ENCODE assay signal across 15 mouse cellular contexts in genomic region chr13:54212516-54212915, GRCm38 (mm10). TPM values are rescaled to one million over a fixed set of nuclear protein-coding genes. Genes with fewer than 3 reads are reported as not detected.
DNase-seq lines count a peak whose midpoint lies in the region; ATAC-seq lines count a peak whose summit lies in the region.
"Had no signal": no experiment of that assay in that cellular context is flagged by ENCODE, and none has a peak within 500 bp of the region (broad histone marks: within the 10 kb centered on the region; RNA-seq: fewer than 3 reads in every experiment).

No protein-coding gene starts in this region.

- peak overlapping the region; percentile 66 for H3K27ac ChIP-seq in kidney, embryonic 16.5 days (ENCODE audit: low read length)
- H3K27ac ChIP-seq in hindbrain, embryonic 11.5 days (ENCODE audit: low read depth, low read length): peak overlapping the region; percentile 72
- peak overlapping the region; percentile 88 for H3K27ac ChIP-seq in midbrain, embryonic 12.5 days (replicated peaks)
- peak overlapping the region; percentile 81 for H3K27ac ChIP-seq in neural tube, embryonic 15.5 days (replicated peaks)
- H3K27ac ChIP-seq in embryonic facial prominence, embryonic 10.5 days (replicated peaks): no peak overlapping the region
- H3K27ac ChIP-seq: limb, embryonic 15.5 days had no signal

- H3K9me3 ChIP-seq in kidney, embryonic 16.5 days (ENCODE audit: low read length): no peaks in the 10 kb centered on the region
- H3K9me3 ChIP-seq in hindbrain, embryonic 11.5 days (ENCODE audit: control insufficient read depth, low read length): no peaks in the 10 kb centered on the region
- no peaks in the 10 kb centered on the region for H3K9me3 ChIP-seq in midbrain, embryonic 12.5 days
- H3K9me3 ChIP-seq in neural tube, embryonic 15.5 days (replicated peaks): no peaks in the 10 kb centered on the region
- H3K9me3 ChIP-seq in embryonic facial prominence, embryonic 10.5 days: no peaks in the 10 kb centered on the region
- H3K9me3 ChIP-seq: limb, embryonic 15.5 days had no signal

- no peaks in the 10 kb centered on the region for H3K27me3 ChIP-seq in kidney, embryonic 16.5 days (ENCODE audit: insufficient read depth, low read length)
- H3K27me3 ChIP-seq in hindbrain, embryonic 11.5 days (ENCODE audit: control insufficient read depth, insufficient read depth, low read length): no peaks in the 10 kb centered on the region
- H3K27me3 ChIP-seq in midbrain, embryonic 12.5 days: peaks cover 8% of the 10 kb centered on the region; the same call in 1 of the 2 replicates
- no peaks in the 10 kb centered on the region for H3K27me3 ChIP-seq in neural tube, embryonic 15.5 days (replicated peaks)
- no peaks in the 10 kb centered on the region for H3K27me3 ChIP-seq in embryonic facial prominence, embryonic 10.5 days (replicated peaks; ENCODE audit: low read depth, poor library complexity, severe bottlenecking)
- H3K27me3 ChIP-seq: limb, embryonic 15.5 days had no signal

- ATAC-seq in kidney, embryonic 16.5 days (ENCODE audit: low FRiP score, low TSS enrichment): no peak
- ATAC-seq in hindbrain, embryonic 11.5 days (ENCODE audit: low FRiP score): no peak; the same call in 1 of the 2 replicates
- ATAC-seq in midbrain, embryonic 12.5 days (ENCODE audit: low FRiP score, low read depth): peak; percentile 41; the same call in 1 of the 2 replicates
- peak; percentile 7; the same call in 1 of the 2 replicates for ATAC-seq in neural tube, embryonic 15.5 days (ENCODE audit: low FRiP score)
- ATAC-seq: inflammation-experienced regulatory T-cells, adult 6 months; liver, postnatal 0 days; Patski had no signal

- DNase-seq in kidney, adult 11 months: no peak
- no peak for DNase-seq in hindbrain, embryonic 11.5 days (ENCODE audit: low spot score)
- no peak for DNase-seq in right cerebral cortex, adult 18-20 months
- DNase-seq in embryonic facial prominence, embryonic 10.5 days (ENCODE audit: low spot score): no peak
- no peak for DNase-seq in layer of hippocampus, adult 11-12 months (ENCODE audit: low spot score)
- DNase-seq: B cell, adult 2 months; heart, adult 18-20 months; liver, postnatal 0 days; right cerebral cortex, postnatal 25 days had no signal

- no peak overlapping the region for H3K4me2 ChIP-seq in kidney, embryonic 16.5 days (replicated peaks; ENCODE audit: low read depth, low read length)
- no peak overlapping the region for H3K4me2 ChIP-seq in hindbrain, embryonic 11.5 days (replicated peaks; ENCODE audit: low read depth, low read length)
- H3K4me2 ChIP-seq in midbrain, embryonic 12.5 days (replicated peaks): peak overlapping the region; percentile 33; the same call in 1 of the 2 replicates
- H3K4me2 ChIP-seq in neural tube, embryonic 15.5 days: peak overlapping the region; percentile 22
- H3K4me2 ChIP-seq: limb, embryonic 15.5 days had no signal

- H3K36me3 ChIP-seq in kidney, embryonic 16.5 days (ENCODE audit: insufficient read depth, low read length): no peaks in the 10 kb centered on the region
- no peaks in the 10 kb centered on the region for H3K36me3 ChIP-seq in hindbrain, embryonic 11.5 days (ENCODE audit: control insufficient read depth, insufficient read depth, low read length)
- no peaks in the 10 kb centered on the region for H3K36me3 ChIP-seq in midbrain, embryonic 12.5 days
- no peaks in the 10 kb centered on the region for H3K36me3 ChIP-seq in neural tube, embryonic 15.5 days
- H3K36me3 ChIP-seq in embryonic facial prominence, embryonic 10.5 days (replicated peaks): no peaks in the 10 kb centered on the region
- H3K36me3 ChIP-seq: limb, embryonic 15.5 days had no signal

- H3K4me3 ChIP-seq in kidney, embryonic 16.5 days (ENCODE audit: low read length): no peak overlapping the region
- H3K4me3 ChIP-seq in hindbrain, embryonic 11.5 days (ENCODE audit: low read depth, low read length): no peak overlapping the region
- no peak overlapping the region for H3K4me3 ChIP-seq in midbrain, embryonic 12.5 days
- no peak overlapping the region for H3K4me3 ChIP-seq in neural tube, embryonic 15.5 days (replicated peaks)
- H3K4me3 ChIP-seq in embryonic facial prominence, embryonic 10.5 days: no peak overlapping the region
- H3K4me3 ChIP-seq: limb, embryonic 15.5 days had no signal

- peaks cover 8% of the 10 kb centered on the region; the same call in 1 of the 2 replicates for H3K4me1 ChIP-seq in kidney, embryonic 16.5 days (ENCODE audit: insufficient read depth, low read length)
- H3K4me1 ChIP-seq in hindbrain, embryonic 11.5 days (replicated peaks; ENCODE audit: control insufficient read depth, insufficient read depth, low read length): peaks cover 6% of the 10 kb centered on the region
- H3K4me1 ChIP-seq in midbrain, embryonic 12.5 days: peaks cover 35% of the 10 kb centered on the region
- H3K4me1 ChIP-seq in neural tube, embryonic 15.5 days: peaks cover 24% of the 10 kb centered on the region
- H3K4me1 ChIP-seq in embryonic facial prominence, embryonic 10.5 days: peaks cover 15% of the 10 kb centered on the region
- H3K4me1 ChIP-seq: limb, embryonic 15.5 days had no signal

- WGBS in kidney, embryonic 16.5 days: 57% methylated on average over 5 of the region's 5 CpGs
- 66% methylated on average over 5 of the region's 5 CpGs for WGBS in hindbrain, embryonic 11.5 days
- WGBS in midbrain, embryonic 12.5 days: 63% methylated on average over 5 of the region's 5 CpGs
- 41% methylated on average over 5 of the region's 5 CpGs for WGBS in neural tube, embryonic 15.5 days
- whole genome bisulfite sequencing in embryonic facial prominence, embryonic 10.5 days: 63% methylated on average over 5 of the region's 5 CpGs

- no peak overlapping the region for H3K9ac ChIP-seq in kidney, embryonic 16.5 days (replicated peaks; ENCODE audit: low read length)
- H3K9ac ChIP-seq in hindbrain, embryonic 11.5 days (ENCODE audit: low read depth, low read length): peak overlapping the region; percentile 47
- no peak overlapping the region for H3K9ac ChIP-seq in midbrain, embryonic 12.5 days (replicated peaks)
- H3K9ac ChIP-seq in neural tube, embryonic 15.5 days (replicated peaks): 0 out of 2 replicates have a peak overlapping the region, but pooled peaks have one; percentile 14
- H3K9ac ChIP-seq: limb, embryonic 15.5 days; liver, postnatal 0 days had no signal

RNA-seq across cellular contexts. Expression of gene Hrh2, which starts 20.6 kb away (rescaled TPM):
- 0.06 TPM in 1 of 2 replicates, not detected in the other for polyA plus RNA-seq in kidney, embryonic 16.5 days (2015; fragmentation: Nextera tagmentation; extraction: Ambion mirVana)
- 0.24 TPM in 1 of 2 replicates, not detected in the other for polyA plus RNA-seq in hindbrain, embryonic 11.5 days (2014; fragmentation: Nextera tagmentation; extraction: Ambion mirVana)
- polyA plus RNA-seq in midbrain, embryonic 12.5 days (2016; fragmentation: Nextera tagmentation; extraction: Ambion mirVana): 0.08 and 0.34 TPM in 2 replicates
- polyA plus RNA-seq in neural tube, embryonic 15.5 days (2015; fragmentation: Nextera tagmentation; extraction: Ambion mirVana): 0.45 and 0.74 TPM in 2 replicates
- polyA plus RNA-seq in embryonic facial prominence, embryonic 10.5 days (2016; fragmentation: Nextera tagmentation; extraction: Ambion mirVana): not detected in 2 replicates
- polyA plus RNA-seq: limb, embryonic 15.5 days; Patski had no signal

Comparison
In these comparisons a context has a peak if more than half of its experiments do, and no peak if none do; other contexts are left out.
1. ATAC-seq: peak in midbrain, embryonic 12.5 days (single experiment) and neural tube, embryonic 15.5 days (single experiment); none in kidney, embryonic 16.5 days (single experiment) and hindbrain, embryonic 11.5 days (single experiment).
2. H3K4me2 ChIP-seq: peak in midbrain, embryonic 12.5 days (single experiment) and neural tube, embryonic 15.5 days (single experiment); none in kidney, embryonic 16.5 days (single experiment) and hindbrain, embryonic 11.5 days (single experiment).
3. H3K9ac ChIP-seq: peak in hindbrain, embryonic 11.5 days (single experiment) and neural tube, embryonic 15.5 days (single experiment); none in kidney, embryonic 16.5 days (single experiment) and midbrain, embryonic 12.5 days (single experiment).